Mouse (Mus musculus) G1E (cell line): ENCODE results near the gene Lifr. TPM values are rescaled to one million over a fixed set of nuclear protein-coding genes. Genes with fewer than 3 reads are reported as not detected.

Source experiments
- ATAC-seq: 2 replicates; pipeline ENCODE4 v1.8.0; 2016; ENCODE audit warnings: mild to moderate bottlenecking; ENCODE audit not compliant: insufficient number of reproducible peaks, poor library complexity, low FRiP score, severe bottlenecking; ENCODE audit errors: extremely low read depth
- DNase-seq: peaks from one replicate; pipeline ENCODE4 v3.0.0; 2012; ENCODE audit warnings: low spot score
- H3K27me3 ChIP-seq: 2 replicates; pipeline ENCODE4 v1.6.1; 2012; ENCODE audit warnings: mild to moderate bottlenecking, low read length, inconsistent platforms; ENCODE audit not compliant: insufficient read depth
- H3K36me3 ChIP-seq: replicated peaks from 2 replicates; pipeline ENCODE3; 2012; ENCODE audit warnings: mild to moderate bottlenecking, inconsistent platforms
- H3K4me1 ChIP-seq: 2 replicates; pipeline ENCODE4 v1.6.1; 2012; ENCODE audit warnings: low read depth, low read length, inconsistent platforms, mixed read lengths; ENCODE audit not compliant: insufficient read depth
- H3K4me3 ChIP-seq: 2 replicates; pipeline ENCODE4 v1.5.1; 2012; ENCODE audit warnings: low read depth, mild to moderate bottlenecking, inconsistent platforms, low read length, moderate library complexity, mixed read lengths
- H3K9me3 ChIP-seq: replicated peaks from 2 replicates; pipeline ENCODE4 v1.6.1; 2012; ENCODE audit warnings: inconsistent platforms
- CTCF ChIP-seq: IDR thresholded peaks from 2 replicates; pipeline ENCODE4 v1.5.1; 2012; ENCODE audit warnings: low read depth, low read length, inconsistent platforms, mixed read lengths
- GATA1 ChIP-seq: IDR thresholded peaks from 2 replicates; pipeline ENCODE4 v1.6.1; 2012; ENCODE audit warnings: borderline replicate concordance, low read length, inconsistent platforms, mixed read lengths
- GATA2 ChIP-seq: IDR thresholded peaks from 2 replicates; pipeline ENCODE4 v1.6.1; 2012; ENCODE audit warnings: low read depth, low read length, inconsistent platforms, borderline replicate concordance
- POLR2AphosphoS5 ChIP-seq: IDR thresholded peaks from 2 replicates; pipeline ENCODE4 v1.6.1; 2012; ENCODE audit warnings: low read depth, low read length, inconsistent platforms; ENCODE audit not compliant: insufficient replicate concordance
- TAL1 ChIP-seq: conservative IDR thresholded peaks from 2 replicates; pipeline ENCODE4 v1.6.1; 2012; ENCODE audit warnings: low read depth, low read length, inconsistent platforms, mixed read lengths
- polyA plus RNA-seq: library from polyadenylated mRNA; stranded (reverse); fragments of >175 nt; gene quantifications from 2 replicates; pipeline ENCODE4 v1.2.3, GENCODE M21; 2012
- total RNA-seq, 2 experiments: library from RNA; stranded (forward) in 1 of 2; stranded (reverse) in 1 of 2; fragments of 200-1000 nt in 1 of 2; fragments of >200 nt in 1 of 2; fragmentation: Nextera tagmentation in 1 of 2; gene quantifications; 2 replicates each; pipeline ENCODE4 v1.2.3; 2014 to 2017

The Lifr gene
- total and polyA plus RNA-seq, 3 experiments = 0.11 TPM; not detected in 2

DNA sequence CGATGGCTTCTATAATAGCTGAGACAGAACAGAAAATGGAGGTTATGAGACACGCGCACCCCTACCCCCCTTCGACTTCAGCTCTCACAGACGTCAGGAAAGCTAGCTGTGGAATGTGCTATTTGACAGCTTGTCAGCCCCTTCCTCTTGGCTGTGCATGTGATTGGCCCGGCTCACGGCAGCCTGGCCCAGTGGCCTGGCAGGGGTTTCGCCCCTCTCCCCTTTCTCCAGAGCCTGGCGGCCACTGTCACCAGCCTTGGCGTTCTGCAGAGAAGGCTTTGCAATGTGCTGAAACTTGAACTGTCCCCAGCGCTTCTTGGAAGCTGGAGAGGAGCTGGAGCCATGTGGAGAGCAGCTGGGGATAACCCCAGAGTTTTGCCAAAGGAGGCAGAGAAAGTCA lies 132.4 kb downstream of the Lifr start:
- H3K36me3 ChIP-seq = no peaks in the 10 kb centered on the region
- TF ChIP-seq CTCF (no peak), POLR2AphosphoS5 (no peak), GATA1 (no peak), TAL1 (no peak), GATA2 (no peak)
- ATAC-seq (no peak), DNase-seq (no peak)
- H3K9me3 ChIP-seq = no peaks in the 10 kb centered on the region
- no peaks in the 10 kb centered on the region; the same call in 1 of the 2 replicates for H3K4me1 ChIP-seq
- H3K4me3 ChIP-seq = no peak overlapping the region
- H3K27me3 ChIP-seq = peaks cover 68% of the 10 kb centered on the region

DNA sequence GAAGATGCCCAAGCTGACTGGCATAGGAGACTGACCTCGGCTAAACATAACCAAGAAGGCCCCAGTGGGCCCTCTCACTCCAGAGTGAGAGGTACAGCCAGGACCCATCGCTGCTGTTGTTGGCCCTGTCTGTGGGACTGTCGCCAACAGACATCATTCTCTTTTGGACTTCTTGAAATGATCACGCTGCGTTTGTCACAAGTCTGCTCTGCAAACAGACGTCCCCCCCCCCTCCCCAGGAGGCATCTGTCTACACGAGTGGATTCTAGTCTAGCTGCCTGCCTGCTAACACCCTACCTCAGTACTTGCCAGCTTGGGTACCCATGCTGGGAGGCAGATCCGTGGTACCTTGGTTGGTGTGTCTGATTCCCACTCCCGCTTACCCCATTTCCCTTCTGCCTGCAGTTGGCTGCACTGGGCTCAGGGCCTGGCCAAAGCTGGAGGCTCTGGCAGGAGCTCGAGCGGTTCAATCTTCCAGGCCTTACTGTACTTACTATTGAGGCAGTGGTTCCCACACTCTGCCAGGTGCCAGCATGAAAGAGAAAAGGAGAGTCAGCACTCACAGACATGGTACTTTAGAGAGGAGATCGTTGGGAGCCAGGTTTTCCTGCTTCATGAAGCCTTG lies 133.8 kb downstream of the Lifr start:
- DNase-seq (no peak), ATAC-seq (no peak)
- Histone ChIP-seq H3K4me3 (no peak overlapping the region), H3K27me3 (peaks cover 66% of the 10 kb centered on the region), H3K4me1 (no peaks in the 10 kb centered on the region), H3K36me3 (no peaks in the 10 kb centered on the region), H3K9me3 (no peaks in the 10 kb centered on the region)
- TF ChIP-seq TAL1 (no peak), CTCF (no peak), GATA2 (no peak), POLR2AphosphoS5 (no peak), GATA1 (no peak)

DNA sequence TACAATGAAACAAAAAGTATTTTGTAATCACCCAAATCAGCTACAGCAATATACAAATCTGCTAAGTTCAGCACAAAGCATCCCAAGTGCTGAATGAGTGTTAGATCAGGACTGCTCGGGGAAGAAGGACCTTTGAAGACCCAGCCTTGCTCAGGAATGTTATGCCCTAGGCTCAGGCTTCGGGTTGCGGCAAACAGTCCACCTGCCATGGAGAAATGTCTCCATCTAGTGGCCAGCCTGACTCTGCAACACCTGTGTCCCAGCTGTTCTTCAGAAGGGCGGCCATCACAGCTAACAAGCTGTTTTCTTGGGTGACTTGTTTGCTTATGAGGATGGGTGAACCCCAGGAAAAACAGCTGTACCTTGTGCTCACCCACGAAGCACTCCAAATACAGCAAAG lies 135.8 kb downstream of the Lifr start:
- Histone ChIP-seq H3K27me3 (peaks cover 48% of the 10 kb centered on the region), H3K9me3 (no peaks in the 10 kb centered on the region), H3K4me3 (no peak overlapping the region), H3K4me1 (no peaks in the 10 kb centered on the region), H3K36me3 (no peaks in the 10 kb centered on the region)
- peak; percentile 38 for DNase-seq
- ATAC-seq = 0 out of 2 replicates have a peak, but pooled peaks have one; percentile 54
- TF ChIP-seq CTCF (peak; percentile 75), POLR2AphosphoS5 (no peak)

DNA sequence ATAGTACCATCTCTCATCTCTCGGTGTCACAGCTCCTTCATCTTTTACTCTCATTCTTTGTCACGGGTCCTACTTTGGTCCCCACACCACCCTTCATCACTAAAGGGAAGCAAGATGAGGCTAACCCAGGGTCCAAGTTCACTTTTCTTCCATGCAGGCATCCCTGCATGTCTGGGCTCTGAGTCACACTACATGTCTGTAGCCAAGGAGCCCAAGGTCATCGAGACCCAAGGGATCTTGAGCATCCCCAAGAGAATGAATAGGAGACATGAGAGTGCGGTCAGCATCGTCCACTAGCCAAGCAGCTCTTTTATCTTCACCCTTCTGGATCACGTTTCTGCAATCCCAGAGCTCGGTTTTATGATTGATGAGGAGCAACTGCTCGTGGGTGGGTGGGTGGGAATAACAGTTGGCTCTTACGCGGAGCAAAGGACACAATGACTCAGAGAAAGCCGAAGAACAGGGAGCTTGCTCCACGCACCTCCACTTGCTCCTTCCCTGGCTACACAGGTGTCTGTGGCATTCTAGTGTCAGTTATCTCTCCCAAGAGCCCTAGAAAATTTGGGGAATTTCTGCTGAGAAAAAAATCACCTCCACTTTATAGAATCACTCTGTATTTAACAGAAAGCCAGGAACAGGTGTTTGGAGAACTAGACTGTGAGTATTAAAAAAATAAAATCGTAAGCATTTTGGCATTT lies 143.1 kb downstream of the Lifr start:
- TF ChIP-seq GATA2 (no peak), CTCF (no peak), GATA1 (no peak), POLR2AphosphoS5 (no peak), TAL1 (no peak)
- no peak for ATAC-seq
- H3K4me1 ChIP-seq = no peaks in the 10 kb centered on the region
- no peaks in the 10 kb centered on the region for H3K36me3 ChIP-seq
- no peak overlapping the region for H3K4me3 ChIP-seq
- H3K27me3 ChIP-seq = peaks cover 21% of the 10 kb centered on the region
- no peak for DNase-seq
- H3K9me3 ChIP-seq = no peaks in the 10 kb centered on the region

DNA sequence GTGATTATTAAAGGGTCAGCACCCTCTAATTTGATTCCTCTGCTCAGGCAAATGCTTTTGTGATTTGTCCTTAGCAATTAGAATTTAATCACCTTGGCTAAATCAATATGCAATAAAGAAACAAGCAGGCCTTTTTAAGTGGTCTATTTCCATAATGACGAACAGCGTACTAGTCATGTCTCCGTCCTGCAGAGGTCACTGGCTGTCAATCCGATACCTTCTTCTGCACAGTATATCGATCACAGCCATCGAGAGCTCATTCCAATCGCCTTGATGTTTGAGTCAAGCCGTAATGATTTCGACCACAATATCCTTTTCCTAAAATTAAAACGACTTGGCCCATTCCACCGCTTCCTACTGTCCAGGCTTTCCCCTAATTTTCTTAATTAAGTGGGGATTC lies 149.5 kb downstream of the Lifr start:
- no peak for TF ChIP-seq GATA1
- no peak for TF ChIP-seq GATA2
- no peak for TF ChIP-seq TAL1
- no peak for TF ChIP-seq POLR2AphosphoS5
- TF ChIP-seq CTCF = no peak
- ATAC-seq = no peak
- no peak for DNase-seq
- H3K4me3 ChIP-seq = no peak overlapping the region
- no peaks in the 10 kb centered on the region for H3K4me1 ChIP-seq
- H3K36me3 ChIP-seq = no peaks in the 10 kb centered on the region
- peaks cover 15% of the 10 kb centered on the region for H3K27me3 ChIP-seq
- no peaks in the 10 kb centered on the region for H3K9me3 ChIP-seq

DNA sequence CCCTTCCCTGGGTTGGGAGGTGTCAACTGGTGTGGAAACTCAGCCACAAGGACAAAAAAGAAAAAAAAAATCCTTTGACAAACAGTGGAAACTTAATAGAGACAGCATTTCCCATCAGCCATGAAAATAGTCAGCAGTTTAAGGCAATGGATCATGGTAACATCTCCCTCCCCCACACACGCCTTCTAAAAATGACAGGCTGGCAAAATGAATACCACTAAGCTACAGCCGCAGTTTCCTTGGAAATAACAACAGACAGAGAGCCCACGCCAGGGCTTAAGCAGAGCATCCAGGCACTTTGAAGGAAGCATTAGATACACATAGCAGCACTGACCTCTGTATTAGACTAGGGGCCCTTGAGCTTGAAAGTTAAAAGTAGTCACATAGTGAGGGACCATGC lies 150.5 kb downstream of the Lifr start:
- ATAC-seq (no peak), DNase-seq (no peak)
- Histone ChIP-seq H3K27me3 (peaks cover 17% of the 10 kb centered on the region), H3K36me3 (no peaks in the 10 kb centered on the region), H3K9me3 (no peaks in the 10 kb centered on the region), H3K4me3 (no peak overlapping the region), H3K4me1 (no peaks in the 10 kb centered on the region)
- TF ChIP-seq POLR2AphosphoS5 (no peak), CTCF (no peak)

DNA sequence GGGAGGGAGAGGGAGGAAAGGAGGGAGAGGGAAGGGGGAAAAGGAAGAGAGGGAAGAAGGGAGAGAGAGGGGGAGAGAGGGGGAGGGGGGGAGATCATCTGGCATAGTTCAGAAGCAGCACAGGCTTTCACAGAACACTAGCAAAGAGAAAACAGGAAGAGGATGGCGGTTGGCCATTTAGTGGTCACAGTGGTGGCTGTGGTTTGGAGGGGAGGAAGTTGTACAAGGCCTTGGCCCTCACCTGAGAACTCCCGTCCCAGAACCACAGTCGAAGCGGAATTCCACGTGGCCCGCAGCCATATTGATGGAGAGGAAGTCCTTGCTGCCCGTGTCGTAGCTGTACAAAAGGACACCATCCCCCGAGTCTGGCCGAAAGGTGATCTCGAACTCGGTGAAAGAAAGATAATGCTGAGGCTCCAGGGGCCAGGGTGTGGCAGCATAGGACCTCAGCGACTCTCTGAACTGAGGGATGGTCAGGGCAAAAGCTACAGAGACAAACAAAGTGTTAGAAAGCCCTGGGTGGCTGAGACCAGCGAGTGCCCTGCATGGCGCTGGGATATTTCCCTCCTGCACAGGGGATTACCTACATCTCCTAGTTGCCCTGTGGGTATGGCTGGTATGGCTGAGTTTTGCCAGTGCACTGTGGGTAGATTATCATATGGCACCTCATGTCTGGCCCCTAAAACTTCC lies 151.9 kb downstream of the Lifr start:
- H3K4me1 ChIP-seq = no peaks in the 10 kb centered on the region
- no peak overlapping the region for H3K4me3 ChIP-seq
- H3K27me3 ChIP-seq = peaks cover 26% of the 10 kb centered on the region
- ATAC-seq (no peak), DNase-seq (no peak)
- H3K36me3 ChIP-seq = no peaks in the 10 kb centered on the region
- H3K9me3 ChIP-seq = no peaks in the 10 kb centered on the region
- no peak for TF ChIP-seq GATA2
- TF ChIP-seq GATA1 = no peak
- TF ChIP-seq POLR2AphosphoS5 = no peak
- TF ChIP-seq CTCF = no peak
- TF ChIP-seq TAL1 = no peak

Other genes starting within 250 kb of the Lifr start
- not detected in 2 replicates for gene Osmr, start 215.6 kb upstream of the Lifr start, total RNA-seq (2014; fragmentation: Nextera tagmentation)
- gene Osmr, start 215.6 kb upstream of the Lifr start, total RNA-seq (2017) = 0.06 and 0.22 TPM in 2 replicates
- gene Osmr, start 215.6 kb upstream of the Lifr start, polyA plus RNA-seq = not detected in 2 replicates